Comparison of ENCODE assay signal across 26 mouse cellular contexts in genomic region chr12:5387112-5387511, GRCm38 (mm10). TPM values are rescaled to one million over a fixed set of nuclear protein-coding genes. Genes with fewer than 3 reads are reported as not detected.
DNase-seq lines count a peak whose midpoint lies in the region; ATAC-seq and TF ChIP-seq lines count a peak whose summit lies in the region.
"Had no signal": no experiment of that assay in that cellular context is flagged by ENCODE, and none has a peak within 500 bp of the region (broad histone marks: within the 10 kb centered on the region; RNA-seq: fewer than 3 reads in every experiment).

No protein-coding gene starts in this region.

- no peak overlapping the region for H3K4me3 ChIP-seq in embryonic facial prominence, embryonic 14.5 days (ENCODE audit: low read depth, low read length)
- H3K4me3 ChIP-seq in embryonic facial prominence, embryonic 10.5 days: no peak overlapping the region
- H3K4me3 ChIP-seq in intestine, embryonic 15.5 days (replicated peaks): no peak overlapping the region
- no peak overlapping the region for H3K4me3 ChIP-seq in intestine, embryonic 16.5 days (ENCODE audit: low read length)
- H3K4me3 ChIP-seq in lung, embryonic 14.5 days (ENCODE audit: low read depth, low read length): no peak overlapping the region
- H3K4me3 ChIP-seq: embryonic facial prominence, embryonic 13.5 days; gastrocnemius, adult 2 months; heart, embryonic 10.5 days; heart, embryonic 13.5 days had no signal

- H3K9ac ChIP-seq in embryonic facial prominence, embryonic 14.5 days (ENCODE audit: low read depth, low read length): no peak overlapping the region
- H3K9ac ChIP-seq in intestine, embryonic 15.5 days: no peak overlapping the region
- no peak overlapping the region for H3K9ac ChIP-seq in intestine, embryonic 16.5 days (ENCODE audit: low read depth, low read length)
- H3K9ac ChIP-seq in lung, embryonic 14.5 days: no peak overlapping the region
- H3K9ac ChIP-seq: embryonic facial prominence, embryonic 13.5 days; heart, embryonic 13.5 days; hindbrain, embryonic 14.5 days had no signal

- no peak for TF ChIP-seq CTCF in lung, embryonic 14.5 days (IDR thresholded peaks at IDR 0.05; ENCODE audit: low read depth)

- DNase-seq in embryonic facial prominence, embryonic 14.5 days (ENCODE audit: low spot score): peak; percentile 57
- no peak for DNase-seq in embryonic facial prominence, embryonic 10.5 days (ENCODE audit: low spot score)
- DNase-seq in lung, embryonic 14.5 days: peak; percentile 57
- DNase-seq in lung, postnatal 25 days (ENCODE audit: low spot score): no peak
- DNase-seq in adrenal gland, postnatal 36 days: no peak
- DNase-seq in T-cell, adult 2 months (ENCODE audit: low spot score): no peak
- DNase-seq: adrenal gland, adult 2 months; adrenal gland, postnatal 14 days; cerebellum, adult 18-20 months; cerebellum, adult 9-10 months; cerebellum, postnatal 14 days; gastrocnemius, adult 2 months; gastrocnemius, postnatal 14 days; heart, adult 18-20 months; heart, postnatal 14 days; heart, postnatal 4 days; kidney, adult 11 months had no signal

- H3K27ac ChIP-seq in embryonic facial prominence, embryonic 14.5 days (replicated peaks; ENCODE audit: low read depth, low read length): no peak overlapping the region
- no peak overlapping the region for H3K27ac ChIP-seq in embryonic facial prominence, embryonic 10.5 days (replicated peaks)
- peak overlapping the region; percentile 32; the same call in 1 of the 2 replicates for H3K27ac ChIP-seq in intestine, embryonic 15.5 days
- no peak overlapping the region for H3K27ac ChIP-seq in intestine, embryonic 16.5 days (ENCODE audit: low read length)
- no peak overlapping the region for H3K27ac ChIP-seq in lung, embryonic 14.5 days (ENCODE audit: low read depth)
- H3K27ac ChIP-seq: embryonic facial prominence, embryonic 13.5 days; gastrocnemius, adult 2 months; heart, embryonic 10.5 days; heart, embryonic 13.5 days; hindbrain, embryonic 14.5 days; hindbrain, postnatal 0 days had no signal

- no peaks in the 10 kb centered on the region for H3K27me3 ChIP-seq in embryonic facial prominence, embryonic 14.5 days (replicated peaks; ENCODE audit: control insufficient read depth, insufficient read depth, low read length)
- H3K27me3 ChIP-seq in embryonic facial prominence, embryonic 10.5 days (replicated peaks; ENCODE audit: low read depth, poor library complexity, severe bottlenecking): no peaks in the 10 kb centered on the region
- no peaks in the 10 kb centered on the region for H3K27me3 ChIP-seq in intestine, embryonic 15.5 days (replicated peaks)
- H3K27me3 ChIP-seq in intestine, embryonic 16.5 days (replicated peaks; ENCODE audit: control insufficient read depth, insufficient read depth, low read length): no peaks in the 10 kb centered on the region
- no peaks in the 10 kb centered on the region for H3K27me3 ChIP-seq in lung, embryonic 14.5 days (ENCODE audit: insufficient read depth, low read length)
- H3K27me3 ChIP-seq: embryonic facial prominence, embryonic 13.5 days; heart, embryonic 13.5 days; Patski had no signal

- H3K4me2 ChIP-seq in embryonic facial prominence, embryonic 14.5 days (ENCODE audit: low read depth, low read length): no peak overlapping the region
- H3K4me2 ChIP-seq in intestine, embryonic 15.5 days (replicated peaks): no peak overlapping the region
- no peak overlapping the region for H3K4me2 ChIP-seq in intestine, embryonic 16.5 days (ENCODE audit: low read depth, low read length)
- no peak overlapping the region for H3K4me2 ChIP-seq in lung, embryonic 14.5 days
- H3K4me2 ChIP-seq: embryonic facial prominence, embryonic 13.5 days; heart, embryonic 13.5 days; hindbrain, embryonic 14.5 days had no signal

- H3K4me1 ChIP-seq in embryonic facial prominence, embryonic 14.5 days (ENCODE audit: control insufficient read depth, insufficient read depth, low read length): no peaks in the 10 kb centered on the region
- H3K4me1 ChIP-seq in embryonic facial prominence, embryonic 10.5 days: no peaks in the 10 kb centered on the region
- no peaks in the 10 kb centered on the region for H3K4me1 ChIP-seq in intestine, embryonic 15.5 days (replicated peaks)
- no peaks in the 10 kb centered on the region for H3K4me1 ChIP-seq in intestine, embryonic 16.5 days (ENCODE audit: control insufficient read depth, insufficient read depth, low read length)
- no peaks in the 10 kb centered on the region for H3K4me1 ChIP-seq in lung, embryonic 14.5 days (ENCODE audit: insufficient read depth)
- H3K4me1 ChIP-seq: embryonic facial prominence, embryonic 13.5 days; heart, embryonic 10.5 days; heart, embryonic 13.5 days had no signal

- H3K9me3 ChIP-seq in embryonic facial prominence, embryonic 14.5 days (ENCODE audit: control insufficient read depth, low read length): no peaks in the 10 kb centered on the region
- no peaks in the 10 kb centered on the region for H3K9me3 ChIP-seq in embryonic facial prominence, embryonic 10.5 days
- H3K9me3 ChIP-seq in intestine, embryonic 15.5 days: no peaks in the 10 kb centered on the region
- no peaks in the 10 kb centered on the region for H3K9me3 ChIP-seq in intestine, embryonic 16.5 days (ENCODE audit: control insufficient read depth, low read length)
- H3K9me3 ChIP-seq in lung, embryonic 14.5 days (ENCODE audit: low read depth, low read length): no peaks in the 10 kb centered on the region
- H3K9me3 ChIP-seq: embryonic facial prominence, embryonic 13.5 days; heart, embryonic 10.5 days; heart, embryonic 13.5 days had no signal

- 51% methylated on average over 1 of the region's 1 CpGs for WGBS in embryonic facial prominence, embryonic 14.5 days
- WGBS in embryonic facial prominence, embryonic 10.5 days: 86% methylated on average over 1 of the region's 1 CpGs
- WGBS in intestine, embryonic 15.5 days: 28% methylated on average over 1 of the region's 1 CpGs
- 58% methylated on average over 1 of the region's 1 CpGs for WGBS in intestine, embryonic 16.5 days
- 33% methylated on average over 1 of the region's 1 CpGs for WGBS in lung, embryonic 14.5 days

- no peak for ATAC-seq in embryonic facial prominence, embryonic 14.5 days (ENCODE audit: low read depth)
- 0 out of 2 replicates have a peak, but pooled peaks have one; percentile 23 for ATAC-seq in intestine, embryonic 15.5 days
- no peak for ATAC-seq in intestine, embryonic 16.5 days
- ATAC-seq in lung, embryonic 14.5 days (ENCODE audit: insufficient read depth): peak; percentile 49; the same call in 1 of the 2 replicates
- ATAC-seq: hindbrain, postnatal 0 days; inflammation-experienced regulatory T-cells, adult 6 months; Patski had no signal

- no peaks in the 10 kb centered on the region for H3K36me3 ChIP-seq in embryonic facial prominence, embryonic 14.5 days (ENCODE audit: control insufficient read depth, insufficient read depth, low read length)
- no peaks in the 10 kb centered on the region for H3K36me3 ChIP-seq in embryonic facial prominence, embryonic 10.5 days (replicated peaks)
- H3K36me3 ChIP-seq in intestine, embryonic 15.5 days: no peaks in the 10 kb centered on the region
- no peaks in the 10 kb centered on the region for H3K36me3 ChIP-seq in intestine, embryonic 16.5 days (ENCODE audit: control insufficient read depth, insufficient read depth, low read length)
- H3K36me3 ChIP-seq in lung, embryonic 14.5 days (ENCODE audit: insufficient read depth): no peaks in the 10 kb centered on the region
- H3K36me3 ChIP-seq: embryonic facial prominence, embryonic 13.5 days; heart, embryonic 10.5 days; heart, embryonic 13.5 days had no signal

RNA-seq across cellular contexts. Expression of gene Klhl29, which starts 11.6 kb away (rescaled TPM):
- 3.6 and 3.7 TPM in 2 replicates for polyA plus RNA-seq in embryonic facial prominence, embryonic 14.5 days (2014; fragmentation: Nextera tagmentation; extraction: Ambion mirVana)
- 1.00 and 1.2 TPM in 2 replicates for polyA plus RNA-seq in embryonic facial prominence, embryonic 10.5 days (2016; fragmentation: Nextera tagmentation; extraction: Ambion mirVana)
- 0.94 and 1.00 TPM in 2 replicates for polyA plus RNA-seq in intestine, embryonic 15.5 days (2015; fragmentation: Nextera tagmentation; extraction: Ambion mirVana)
- polyA plus RNA-seq in intestine, embryonic 16.5 days (2015; fragmentation: Nextera tagmentation; extraction: Ambion mirVana): 0.37 and 0.51 TPM in 2 replicates
- polyA plus RNA-seq in lung, embryonic 14.5 days (2014; fragmentation: Nextera tagmentation; extraction: Ambion mirVana): 0.97 and 1.2 TPM in 2 replicates
- 10 to 100 TPM; 13.7 to 16.7 TPM for total RNA-seq in adrenal gland, postnatal 36 days (2021)

Comparison
In these comparisons a context has a peak if more than half of its experiments do, and no peak if none do; other contexts are left out.
1. ATAC-seq: peak in intestine, embryonic 15.5 days (single experiment) and lung, embryonic 14.5 days (single experiment); none in embryonic facial prominence, embryonic 14.5 days (single experiment) and intestine, embryonic 16.5 days (single experiment).
2. DNase-seq: peak in embryonic facial prominence, embryonic 14.5 days (single experiment) and lung, embryonic 14.5 days (single experiment); none in embryonic facial prominence, embryonic 10.5 days (single experiment), lung, postnatal 25 days (single experiment), adrenal gland, postnatal 36 days (0 of 2) and T-cell, adult 2 months (single experiment).